Mouse (Mus musculus): ENCODE data around the gene Adam30. TPM values are rescaled to one million over a fixed set of nuclear protein-coding genes. Genes with fewer than 3 reads are reported as not detected.

Adam30 gene
- polyA plus RNA-seq, 1 experiment = not detected

DNA sequence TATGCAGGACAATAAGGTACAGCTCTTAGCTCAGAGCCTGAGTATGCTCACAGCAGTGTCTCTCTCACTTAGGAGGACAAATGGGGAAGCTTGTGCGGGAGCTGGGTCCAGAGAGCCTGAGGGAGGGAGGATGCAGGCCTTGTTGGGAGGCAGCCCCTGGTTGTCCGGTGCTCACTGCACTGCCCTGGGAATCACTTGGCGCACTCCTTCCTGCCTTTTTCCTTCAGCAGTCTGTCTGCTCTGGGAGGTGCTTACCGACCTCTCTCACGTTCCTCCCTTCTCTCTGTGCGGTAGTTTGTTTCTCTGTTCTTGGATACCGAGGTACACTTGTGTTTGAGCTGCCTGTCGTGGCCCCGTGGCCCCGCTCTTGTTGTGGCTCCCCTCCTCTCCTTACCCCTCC is 15.2 kb upstream of the Adam30 start:
- Histone ChIP-seq H3K27ac (ENCODE audit: insufficient read depth, low read depth, low read length) (peak overlapping the region; percentile 41; the same call in 1 of the 2 replicates), H3K4me3 (ENCODE audit: insufficient read depth, low read depth, low read length) (no peak overlapping the region), H3K4me1 (ENCODE audit: control insufficient read depth, insufficient read depth, low read length) (peaks cover 3% of the 10 kb centered on the region; the same call in 1 of the 2 replicates)
- TF ChIP-seq CTCF (IDR thresholded peaks at IDR 0.05; ENCODE audit: insufficient read depth, low read depth, low read length) (no peak), POLR2A (IDR thresholded peaks at IDR 0.05; ENCODE audit: insufficient read depth, low read depth, low read length) (no peak)
- WGBS = 58% methylated on average over 10 of the region's 10 CpGs

DNA sequence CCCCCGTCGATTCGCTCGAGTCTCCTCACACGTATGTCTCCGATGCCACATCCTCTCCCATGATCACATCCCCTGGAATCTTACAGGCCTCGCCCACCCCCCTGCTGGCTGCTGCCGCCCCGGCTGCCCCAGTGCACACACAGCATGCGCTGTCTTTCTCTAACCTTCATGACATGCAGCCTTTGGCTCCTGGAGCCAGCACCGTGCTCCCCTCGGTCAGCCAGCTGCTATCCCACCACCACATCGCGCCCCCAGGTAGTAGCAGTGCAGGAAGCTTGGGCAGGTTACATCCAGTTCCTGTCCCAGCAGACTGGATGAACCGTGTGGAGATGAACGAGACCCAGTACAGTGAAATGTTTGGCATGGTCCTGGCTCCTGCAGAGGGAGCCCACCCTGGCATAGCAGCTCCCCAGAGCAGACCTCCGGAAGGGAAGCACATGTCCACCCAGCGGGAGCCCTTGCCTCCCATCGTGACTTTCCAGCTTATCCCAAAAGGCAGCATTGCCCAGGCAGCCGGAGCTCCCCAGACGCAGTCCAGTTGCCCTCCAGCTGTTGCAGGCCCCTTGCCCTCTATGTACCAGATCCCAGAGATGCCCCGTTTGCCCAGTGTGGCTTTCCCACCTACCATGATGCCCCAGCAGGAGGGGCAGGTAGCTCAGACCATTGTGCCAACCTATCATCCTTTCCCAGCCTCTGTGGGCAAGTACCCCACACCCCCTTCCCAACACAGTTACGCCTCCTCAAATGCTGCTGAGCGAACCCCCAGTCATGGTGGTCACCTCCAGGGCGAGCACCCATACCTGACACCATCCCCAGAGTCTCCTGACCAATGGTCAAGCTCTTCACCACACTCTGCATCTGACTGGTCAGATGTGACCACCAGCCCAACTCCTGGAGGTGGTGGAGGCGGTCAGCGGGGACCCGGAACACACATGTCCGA is 13.7 kb upstream of the Adam30 start:
- WGBS = 94% methylated on average over 29 of the region's 29 CpGs
- Histone ChIP-seq H3K4me1 (ENCODE audit: control insufficient read depth, insufficient read depth, low read length) (peaks cover 3% of the 10 kb centered on the region; the same call in 1 of the 2 replicates), H3K27ac (ENCODE audit: insufficient read depth, low read depth, low read length) (no peak overlapping the region), H3K4me3 (ENCODE audit: insufficient read depth, low read depth, low read length) (no peak overlapping the region)
- no peak for TF ChIP-seq POLR2A (IDR thresholded peaks at IDR 0.05; ENCODE audit: insufficient read depth, low read depth, low read length)
- no peak for TF ChIP-seq CTCF (IDR thresholded peaks at IDR 0.05; ENCODE audit: insufficient read depth, low read depth, low read length)

- Histone ChIP-seq H3K4me3 (ENCODE audit: insufficient read depth, low read depth, low read length) (no peak overlapping the region), H3K27ac (ENCODE audit: insufficient read depth, low read depth, low read length) (no peak overlapping the region), H3K4me1 (ENCODE audit: control insufficient read depth, insufficient read depth, low read length) (peaks cover 3% of the 10 kb centered on the region; the same call in 1 of the 2 replicates)
- WGBS = 92% methylated on average over 14 of the region's 14 CpGs
- no peak for TF ChIP-seq POLR2A (IDR thresholded peaks at IDR 0.05; ENCODE audit: insufficient read depth, low read depth, low read length)
- TF ChIP-seq CTCF (IDR thresholded peaks at IDR 0.05; ENCODE audit: insufficient read depth, low read depth, low read length) = no peak
Observed at GRCm38 (mm10) chr3:98147706-98148105, 12.7 kb upstream of the Adam30 start.

DNA sequence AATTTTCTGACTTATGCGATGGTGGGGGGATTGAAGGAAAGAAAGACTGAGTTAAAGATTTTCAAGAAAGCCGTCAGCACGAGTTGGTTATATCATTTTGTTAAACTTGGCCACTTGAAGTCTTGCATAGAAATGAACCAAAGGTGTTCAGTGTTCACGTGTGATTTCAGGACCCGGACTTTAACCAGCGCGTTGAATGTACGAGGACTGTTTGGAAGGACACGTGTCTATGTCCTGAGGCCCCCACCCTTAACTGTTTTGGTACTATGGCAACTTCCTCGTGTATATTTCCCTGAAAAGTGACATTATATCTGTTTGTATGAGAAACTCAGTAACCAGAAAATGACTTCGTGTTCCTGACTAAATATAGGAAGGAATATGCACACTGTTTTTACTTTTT is 10.5 kb upstream of the Adam30 start:
- Histone ChIP-seq H3K27ac (ENCODE audit: insufficient read depth, low read depth, low read length) (no peak overlapping the region), H3K4me1 (ENCODE audit: control insufficient read depth, insufficient read depth, low read length) (peaks cover 3% of the 10 kb centered on the region; the same call in 1 of the 2 replicates), H3K4me3 (ENCODE audit: insufficient read depth, low read depth, low read length) (no peak overlapping the region)
- WGBS = 93% methylated on average over 11 of the region's 11 CpGs
- no peak for TF ChIP-seq CTCF (IDR thresholded peaks at IDR 0.05; ENCODE audit: insufficient read depth, low read depth, low read length)
- no peak for TF ChIP-seq POLR2A (IDR thresholded peaks at IDR 0.05; ENCODE audit: insufficient read depth, low read depth, low read length)

DNA sequence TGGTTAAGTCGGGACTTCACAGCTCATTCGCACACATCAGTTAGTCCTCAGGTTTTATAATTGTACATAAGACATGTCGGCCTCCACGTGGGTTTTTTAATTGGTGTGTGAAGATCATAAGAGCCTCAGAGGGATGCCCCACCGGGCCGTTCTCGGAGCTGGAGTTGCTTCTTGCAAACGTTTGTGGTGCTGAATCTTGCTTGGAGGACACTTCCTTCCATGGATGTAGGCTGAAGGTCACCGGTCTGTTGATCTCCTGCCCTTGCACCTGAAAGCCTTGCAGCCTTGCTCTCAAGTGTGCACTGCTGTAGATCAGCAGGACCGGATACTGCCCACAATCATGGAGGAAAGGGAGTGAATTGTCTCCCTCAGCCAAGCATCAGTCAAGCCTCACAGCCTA is 9.4 kb upstream of the Adam30 start:
- WGBS = 88% methylated on average over 10 of the region's 10 CpGs
- no peak overlapping the region for H3K27ac ChIP-seq (ENCODE audit: insufficient read depth, low read depth, low read length)
- no peak overlapping the region for H3K4me3 ChIP-seq (ENCODE audit: insufficient read depth, low read depth, low read length)
- no peaks in the 10 kb centered on the region for H3K4me1 ChIP-seq (ENCODE audit: control insufficient read depth, insufficient read depth, low read length)
- no peak for TF ChIP-seq CTCF (IDR thresholded peaks at IDR 0.05; ENCODE audit: insufficient read depth, low read depth, low read length)

GRCm38 (mm10) chr3:98153460-98153859 is 7.0 kb upstream of the Adam30 start:
- no peak for TF ChIP-seq CTCF (IDR thresholded peaks at IDR 0.05; ENCODE audit: insufficient read depth, low read depth, low read length)
- TF ChIP-seq POLR2A (IDR thresholded peaks at IDR 0.05; ENCODE audit: insufficient read depth, low read depth, low read length) = no peak
- no peak overlapping the region for H3K27ac ChIP-seq (ENCODE audit: insufficient read depth, low read depth, low read length)
- no peak overlapping the region for H3K4me3 ChIP-seq (ENCODE audit: insufficient read depth, low read depth, low read length)

GRCm38 (mm10) chr3:98156158-98156557 is 4.3 kb upstream of the Adam30 start:
- no peaks in the 10 kb centered on the region; the same call in 1 of the 2 replicates for H3K4me1 ChIP-seq (ENCODE audit: control insufficient read depth, insufficient read depth, low read length)
- H3K4me3 ChIP-seq (ENCODE audit: insufficient read depth, low read depth, low read length) = no peak overlapping the region
- 45% methylated on average over 4 of the region's 4 CpGs for WGBS
- H3K27ac ChIP-seq (ENCODE audit: insufficient read depth, low read depth, low read length) = no peak overlapping the region
- TF ChIP-seq POLR2A (IDR thresholded peaks at IDR 0.05; ENCODE audit: insufficient read depth, low read depth, low read length) = no peak
- TF ChIP-seq CTCF (IDR thresholded peaks at IDR 0.05; ENCODE audit: insufficient read depth, low read depth, low read length) = no peak

More at GRCm38 (mm10) chr3:98153460-98153859, 7.0 kb upstream of the Adam30 start:
- no peaks in the 10 kb centered on the region; the same call in 1 of the 2 replicates for H3K4me1 ChIP-seq (ENCODE audit: control insufficient read depth, insufficient read depth, low read length)

DNA sequence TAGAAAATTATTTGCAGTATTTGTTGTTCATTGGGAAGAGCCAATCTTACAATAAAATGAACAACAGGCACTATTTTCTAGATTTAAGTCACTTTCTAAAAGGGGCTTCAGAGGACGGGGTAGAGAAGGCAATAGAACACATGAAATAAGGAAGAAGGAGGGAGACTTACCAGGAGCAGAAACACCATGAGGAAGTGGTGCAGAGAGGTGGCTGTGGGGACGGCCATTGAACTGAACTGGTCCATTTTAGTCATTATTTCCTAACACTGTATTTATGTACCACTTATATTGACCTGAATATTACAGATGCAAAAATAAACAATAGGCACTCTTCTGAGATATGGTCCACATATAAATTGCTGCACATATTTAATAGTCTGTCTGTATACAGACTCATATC is 3.4 kb upstream of the Adam30 start:
- Histone ChIP-seq H3K27ac (ENCODE audit: insufficient read depth, low read depth, low read length) (no peak overlapping the region), H3K4me1 (ENCODE audit: control insufficient read depth, insufficient read depth, low read length) (no peaks in the 10 kb centered on the region; the same call in 1 of the 2 replicates), H3K4me3 (ENCODE audit: insufficient read depth, low read depth, low read length) (no peak overlapping the region)
- TF ChIP-seq POLR2A (IDR thresholded peaks at IDR 0.05; ENCODE audit: insufficient read depth, low read depth, low read length) (no peak), CTCF (IDR thresholded peaks at IDR 0.05; ENCODE audit: insufficient read depth, low read depth, low read length) (no peak)
- 87% methylated on average over 2 of the region's 2 CpGs for WGBS

DNA sequence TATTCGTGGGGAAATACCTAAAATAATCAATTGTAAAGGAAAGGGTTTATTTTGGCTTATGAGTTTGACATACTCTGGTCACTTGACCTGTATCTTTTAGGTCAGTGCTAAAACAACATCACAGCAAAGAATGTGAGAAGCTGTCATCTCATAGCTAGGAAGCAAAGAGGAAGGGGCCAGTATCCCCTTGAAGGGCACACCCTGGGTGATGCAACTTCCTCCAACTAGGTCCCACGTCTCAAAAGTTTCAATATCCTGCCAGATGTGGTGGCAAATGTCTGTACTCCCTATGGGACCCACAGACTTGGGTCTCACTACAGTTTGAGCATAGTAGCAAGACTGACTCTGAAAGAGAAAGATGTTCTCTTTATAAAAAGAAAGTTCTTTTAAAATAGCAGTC is 2.8 kb upstream of the Adam30 start:
- TF ChIP-seq POLR2A (IDR thresholded peaks at IDR 0.05; ENCODE audit: insufficient read depth, low read depth, low read length) (no peak), CTCF (IDR thresholded peaks at IDR 0.05; ENCODE audit: insufficient read depth, low read depth, low read length) (no peak)
- 75% methylated on average over 2 of the region's 2 CpGs for WGBS
- no peaks in the 10 kb centered on the region; the same call in 1 of the 2 replicates for H3K4me1 ChIP-seq (ENCODE audit: control insufficient read depth, insufficient read depth, low read length)
- no peak overlapping the region for H3K27ac ChIP-seq (ENCODE audit: insufficient read depth, low read depth, low read length)
- no peak overlapping the region for H3K4me3 ChIP-seq (ENCODE audit: insufficient read depth, low read depth, low read length)

Data from olfactory bulb, adult 2 months (tissue).